Mouse (Mus musculus) ES-E14 (cell line): ENCODE measurements around the gene AC161166.1.

Experiments
- HCFC1 ChIP-seq: IDR thresholded peaks from 2 replicates; pipeline ENCODE4 v1.6.1; 2012; ENCODE audit warnings: low read length, inconsistent platforms, borderline replicate concordance; ENCODE audit not compliant: insufficient read depth
- MAFK ChIP-seq: IDR thresholded peaks from 2 replicates; pipeline ENCODE4 v1.6.1; 2014; ENCODE audit warnings: mild to moderate bottlenecking, low read depth, low read length, inconsistent platforms; ENCODE audit not compliant: insufficient read depth
- ZC3H11A ChIP-seq: IDR thresholded peaks from 2 replicates; pipeline ENCODE4 v1.6.1; 2012; ENCODE audit warnings: low read depth, mild to moderate bottlenecking, inconsistent platforms, low read length, borderline replicate concordance

DNA sequence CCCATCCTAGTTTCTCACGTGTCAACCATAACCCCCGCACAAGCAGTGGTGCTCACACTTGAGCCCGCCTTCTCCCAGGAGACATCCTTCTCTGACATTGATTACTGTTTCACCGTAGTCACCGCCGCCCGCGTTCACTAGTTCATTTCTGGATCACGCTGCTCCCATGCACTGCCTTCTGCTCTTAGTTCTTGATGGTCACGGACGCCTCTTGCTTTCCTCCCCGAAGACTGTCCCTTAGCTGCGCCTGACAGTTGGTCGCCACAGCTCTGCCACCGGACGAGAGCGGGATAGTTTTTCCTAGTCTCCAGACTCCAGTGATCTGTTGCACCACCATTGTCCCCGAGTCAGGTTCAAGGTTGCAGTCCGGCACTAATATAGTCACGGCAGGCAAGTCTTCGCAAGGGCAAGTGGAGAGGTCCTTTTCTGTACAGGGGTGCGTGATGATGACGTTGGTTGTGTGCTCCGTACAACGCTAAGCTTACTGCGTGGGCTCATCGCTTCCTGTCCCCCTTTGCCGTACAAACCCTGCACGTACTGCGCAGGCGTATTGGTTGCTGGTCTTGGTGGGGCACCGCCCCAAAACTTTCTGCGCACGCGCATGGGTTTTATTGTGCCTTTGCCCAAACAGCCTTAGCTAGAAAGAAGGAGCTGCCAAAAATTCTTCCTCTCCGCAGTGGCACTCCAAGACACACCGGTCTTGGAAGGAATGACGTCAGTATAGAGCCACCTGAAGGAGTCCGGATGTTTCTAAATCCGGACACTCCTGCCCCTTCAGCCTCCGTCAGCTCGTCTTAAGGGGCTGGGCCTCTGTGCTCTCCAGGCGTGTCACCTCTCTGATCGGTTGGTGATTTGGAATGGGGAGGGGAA, 18.0 kb upstream of the AC161166.1 start, which contains the start of gene Irgq:
- TF ChIP-seq HCFC1, result peak; percentile 96
- TF ChIP-seq MAFK, result no peak
- TF ChIP-seq ZC3H11A, result no peak
